Mouse (Mus musculus): Measurements from ENCODE around the gene Ube2dnl2. TPM values are rescaled to one million over a fixed set of nuclear protein-coding genes. Genes with fewer than 3 reads are reported as not detected.

Gene Ube2dnl2
- not detected in 2 replicates for polyA plus RNA-seq (2015; fragmentation: Nextera tagmentation; extraction: Ambion mirVana)

GRCm38 (mm10) chrX:114907282-114907681, at the start of gene Ube2dnl2:
Ube2dnl2 (plus strand) TSS chrX:114907582.
- Histone ChIP-seq H3K27ac (no peak within 1 kb of the TSS), H3K4me1 (replicated peaks) (no peaks in the 10 kb centered on the region), H3K36me3 (no peaks in the 10 kb centered on the region), H3K9ac (replicated peaks) (no peak within 1 kb of the TSS), H3K9me3 (no peaks in the 10 kb centered on the region), H3K4me2 (replicated peaks) (no peak within 1 kb of the TSS), H3K27me3 (no peaks in the 10 kb centered on the region), H3K4me3 (replicated peaks) (no peak within 1 kb of the TSS)
- WGBS, result 87% methylated on average over 1 of the region's 1 CpGs
- ATAC-seq, result no peak

GRCm38 (mm10) chrX:114895489-114895888, 11.9 kb upstream of the Ube2dnl2 start:
- no peaks in the 10 kb centered on the region for H3K36me3 ChIP-seq
- no peak overlapping the region for H3K4me3 ChIP-seq (replicated peaks)
- H3K9me3 ChIP-seq, result no peaks in the 10 kb centered on the region
- no peak for ATAC-seq
- H3K4me1 ChIP-seq (replicated peaks), result no peaks in the 10 kb centered on the region
- H3K27ac ChIP-seq, result no peak overlapping the region
- H3K9ac ChIP-seq (replicated peaks), result no peak overlapping the region
- H3K4me2 ChIP-seq (replicated peaks), result no peak overlapping the region
- H3K27me3 ChIP-seq, result no peaks in the 10 kb centered on the region

DNA sequence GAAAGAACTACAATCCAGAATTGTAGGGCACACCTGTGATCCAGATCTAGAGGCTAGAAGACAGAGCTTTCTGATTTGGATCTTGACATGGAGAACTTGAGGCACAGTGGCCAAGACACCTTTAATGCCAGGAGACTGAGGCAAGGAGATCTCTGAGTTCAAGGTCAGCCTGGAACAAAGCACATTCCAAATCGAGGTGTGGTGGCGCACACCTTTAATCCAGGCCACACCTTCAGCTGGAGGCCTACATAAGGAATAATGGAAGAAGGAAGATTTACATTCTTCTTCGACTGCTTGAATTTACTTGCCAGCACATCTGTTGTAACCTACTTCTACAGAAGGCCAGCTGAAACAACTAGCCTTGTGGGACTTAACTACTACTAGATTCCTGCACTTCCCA, 9.9 kb upstream of the Ube2dnl2 start:
- Histone ChIP-seq H3K9ac (replicated peaks) (no peak overlapping the region), H3K36me3 (no peaks in the 10 kb centered on the region), H3K9me3 (no peaks in the 10 kb centered on the region), H3K4me2 (replicated peaks) (no peak overlapping the region), H3K27me3 (no peaks in the 10 kb centered on the region), H3K4me1 (replicated peaks) (no peaks in the 10 kb centered on the region), H3K4me3 (replicated peaks) (no peak overlapping the region), H3K27ac (no peak overlapping the region)
- ATAC-seq, result no peak
- WGBS, result 94% methylated on average over 3 of the region's 3 CpGs

GRCm38 (mm10) chrX:114903391-114903790, 4.0 kb upstream of the Ube2dnl2 start:
- no peak overlapping the region for H3K9ac ChIP-seq (replicated peaks)
- H3K27ac ChIP-seq, result no peak overlapping the region
- H3K9me3 ChIP-seq, result no peaks in the 10 kb centered on the region
- no peak overlapping the region for H3K4me2 ChIP-seq (replicated peaks)
- no peak for ATAC-seq
- no peaks in the 10 kb centered on the region for H3K36me3 ChIP-seq
- no peak overlapping the region for H3K4me3 ChIP-seq (replicated peaks)
- H3K27me3 ChIP-seq, result no peaks in the 10 kb centered on the region
- no peaks in the 10 kb centered on the region for H3K4me1 ChIP-seq (replicated peaks)

- no peaks in the 10 kb centered on the region for H3K4me1 ChIP-seq (replicated peaks)
- no peak within 1 kb of the TSS for H3K4me2 ChIP-seq (replicated peaks)
- no peak within 1 kb of the TSS for H3K9ac ChIP-seq (replicated peaks)
- H3K9me3 ChIP-seq, result no peaks in the 10 kb centered on the region
- WGBS, result 83% methylated on average over 5 of the region's 5 CpGs
- no peaks in the 10 kb centered on the region for H3K27me3 ChIP-seq
- ATAC-seq, result no peak
- H3K27ac ChIP-seq, result no peak within 1 kb of the TSS
- no peak within 1 kb of the TSS for H3K4me3 ChIP-seq (replicated peaks)
- H3K36me3 ChIP-seq, result no peaks in the 10 kb centered on the region
Observed at GRCm38 (mm10) chrX:114904712-114905111, 2.7 kb upstream of the Ube2dnl2 start, which contains the start of gene Ube2dnl1. Ube2dnl1 (plus strand) TSS chrX:114905012.

DNA sequence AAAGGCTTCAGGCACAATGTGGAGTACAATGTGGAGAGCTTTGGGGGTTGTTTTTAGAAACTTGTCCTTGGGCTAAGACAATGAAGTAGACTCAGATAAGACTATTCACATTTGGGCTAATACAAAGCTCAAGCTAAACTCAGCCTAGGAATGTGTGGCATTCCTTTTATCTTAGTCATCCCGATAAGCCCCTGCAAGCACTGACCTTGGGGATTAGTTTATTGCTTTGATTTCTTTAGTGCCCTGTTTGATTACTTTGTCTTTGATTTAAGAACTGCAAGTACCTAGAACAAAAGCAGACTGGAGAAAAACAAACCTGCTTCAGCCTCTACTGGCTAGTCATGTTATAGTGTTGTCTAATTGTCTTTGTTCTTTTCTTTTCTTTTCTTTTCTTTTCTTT, 47.7 kb downstream of the Ube2dnl2 start:
- Histone ChIP-seq H3K4me1 (replicated peaks) (no peaks in the 10 kb centered on the region), H3K27ac (no peak overlapping the region), H3K27me3 (no peaks in the 10 kb centered on the region), H3K9me3 (no peaks in the 10 kb centered on the region), H3K4me3 (replicated peaks) (no peak overlapping the region), H3K36me3 (no peaks in the 10 kb centered on the region), H3K4me2 (replicated peaks) (no peak overlapping the region), H3K9ac (replicated peaks) (no peak overlapping the region)
- 47% methylated on average over 1 of the region's 1 CpGs for WGBS
- ATAC-seq, result no peak

Other genes starting within 250 kb of the Ube2dnl2 start
- not detected in 2 replicates for gene Ube2dnl1, start 2.6 kb upstream of the Ube2dnl2 start, polyA plus RNA-seq (2015; fragmentation: Nextera tagmentation; extraction: Ambion mirVana)

Data from midbrain, embryonic 13.5 days (tissue).